Mouse (Mus musculus) midbrain, embryonic 11.5 days (tissue): ENCODE results near the gene Sae1. TPM values are rescaled to one million over a fixed set of nuclear protein-coding genes. Genes with fewer than 3 reads are reported as not detected.

Experiments used
- ATAC-seq: fragments of 200-750 bp; cut with Nextera tagmentation; 2 replicates; pipeline ENCODE4 v1.8.0; 2017; ENCODE audit warnings: moderate TSS enrichment, moderate library complexity; ENCODE audit not compliant: low FRiP score
- DNase-seq: peaks from one replicate; pipeline ENCODE4 v3.0.0; 2015; ENCODE audit warnings: low spot score; ENCODE audit errors: missing footprints
- H3K27ac ChIP-seq: fragments of 300-500 bp; sonication (generic); 2 replicates; pipeline ENCODE4 v1.5.1; 2014; ENCODE audit warnings: low read depth, low read length
- H3K27me3 ChIP-seq: fragments of 300-500 bp; sonication (generic); 2 replicates; pipeline ENCODE4 v1.6.1; 2014; ENCODE audit warnings: mild to moderate bottlenecking, low read length, moderate library complexity, mixed read lengths; ENCODE audit not compliant: control insufficient read depth, insufficient read depth
- H3K36me3 ChIP-seq: fragments of 300-500 bp; sonication (generic); 2 replicates; pipeline ENCODE4 v1.6.1; 2014; ENCODE audit warnings: mild to moderate bottlenecking, low read length, moderate library complexity, mixed read lengths; ENCODE audit not compliant: control insufficient read depth, insufficient read depth
- H3K4me1 ChIP-seq: fragments of 300-500 bp; sonication (generic); 2 replicates; pipeline ENCODE4 v1.6.1; 2014; ENCODE audit warnings: low read length; ENCODE audit not compliant: control insufficient read depth, insufficient read depth
- H3K4me2 ChIP-seq: fragments of 300-500 bp; sonication (generic); 2 replicates; pipeline ENCODE4 v1.6.1; 2014; ENCODE audit warnings: mild to moderate bottlenecking, moderate library complexity
- H3K4me3 ChIP-seq: fragments of 300-500 bp; sonication (generic); 2 replicates; pipeline ENCODE4 v1.5.1; 2014; ENCODE audit warnings: low read depth, low read length
- H3K9ac ChIP-seq: fragments of 300-500 bp; sonication (generic); 2 replicates; pipeline ENCODE4 v1.6.1; 2014; ENCODE audit warnings: low read length
- H3K9me3 ChIP-seq: fragments of 300-500 bp; sonication (generic); 2 replicates; pipeline ENCODE4 v1.6.1; 2016; ENCODE audit warnings: low read length; ENCODE audit not compliant: control insufficient read depth
- WGBS: fragments of 180-500 bp; shearing (Covaris S2); extraction: QIAGEN DNeasy Blood & Tissue Kit; methylation state at CpG from one replicate; pipeline ENCODE4 v1.1.7; 2014; 5-methylcytosine and 5-hydroxymethylcytosine counted together
- polyA plus RNA-seq: library from polyadenylated mRNA; unstranded; fragments of >200 nt; fragmentation: Nextera tagmentation; extraction: Ambion mirVana; gene quantifications from 2 replicates; pipeline ENCODE4 v1.2.1, GENCODE M21; 2014

The Sae1 gene
- polyA plus RNA-seq, 1 experiment from 2014 or later, result 382 TPM

DNA sequence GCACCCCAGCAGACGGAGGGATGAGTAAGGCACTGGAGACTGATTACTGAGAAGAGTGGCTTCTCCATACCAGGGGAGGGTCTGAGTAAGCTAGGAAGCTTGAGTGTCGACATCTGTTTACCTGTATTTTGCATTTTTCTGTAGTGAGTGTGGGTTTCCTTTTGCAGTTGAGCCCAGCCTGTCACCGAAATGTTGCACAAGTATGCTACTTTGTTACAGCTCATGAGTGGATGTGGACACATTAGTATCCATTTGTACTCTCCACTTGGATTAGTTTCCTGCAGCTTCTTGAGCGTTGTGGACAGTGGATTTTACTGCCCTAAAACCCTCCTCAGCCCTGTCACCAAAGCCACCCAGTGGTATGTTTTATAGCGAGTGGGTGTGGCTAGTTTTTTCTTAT lies 31.1 kb upstream of the Sae1 start:
- Histone ChIP-seq H3K27me3 (no peaks in the 10 kb centered on the region), H3K4me2 (no peak overlapping the region), H3K4me3 (no peak overlapping the region), H3K9ac (no peak overlapping the region), H3K4me1 (0 out of 2 replicates have a peak, but pooled peaks cover 3% of the 10 kb centered on the region), H3K9me3 (no peaks in the 10 kb centered on the region), H3K27ac (no peak overlapping the region), H3K36me3 (peaks cover 24% of the 10 kb centered on the region)
- DNase-seq (no peak), ATAC-seq (no peak)
- WGBS, result 91% methylated on average over 5 of the region's 5 CpGs

DNA sequence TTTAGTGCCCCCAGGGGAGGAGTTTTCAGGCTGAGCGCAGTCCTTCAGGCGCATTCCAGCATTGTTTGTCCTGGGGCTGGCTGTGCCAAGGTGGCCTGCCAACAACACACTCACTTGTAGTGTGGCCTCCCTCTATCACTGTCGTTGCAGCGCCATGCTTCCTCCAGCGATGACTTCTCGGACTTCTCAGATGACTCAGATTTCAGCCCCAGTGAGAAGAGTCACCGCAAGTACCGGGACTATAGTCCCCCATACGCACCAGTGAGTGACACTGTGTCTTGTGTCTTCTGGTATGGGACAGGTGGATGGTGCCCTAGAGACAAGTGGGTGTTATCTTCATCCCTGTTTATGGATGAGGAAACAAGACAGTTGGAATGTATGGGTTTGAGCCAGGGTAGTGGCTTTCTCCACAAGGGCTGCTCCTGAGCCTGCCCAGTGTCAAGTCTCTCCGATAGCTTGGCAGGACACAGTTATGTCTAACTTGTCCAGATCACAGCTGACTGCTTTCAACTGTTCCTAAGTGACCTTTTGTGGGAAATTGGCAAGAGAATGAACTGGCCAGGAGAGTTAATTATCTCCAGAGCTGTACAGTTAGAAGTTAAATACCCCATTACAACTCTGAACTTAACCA lies 29.6 kb upstream of the Sae1 start:
- no peak for DNase-seq
- WGBS, result 97% methylated on average over 10 of the region's 10 CpGs
- no peaks in the 10 kb centered on the region for H3K27me3 ChIP-seq
- no peak overlapping the region for H3K27ac ChIP-seq
- H3K9me3 ChIP-seq, result no peaks in the 10 kb centered on the region
- peaks cover 21% of the 10 kb centered on the region for H3K36me3 ChIP-seq
- H3K4me3 ChIP-seq, result no peak overlapping the region
- no peak for ATAC-seq
- H3K4me2 ChIP-seq, result no peak overlapping the region
- H3K9ac ChIP-seq, result no peak overlapping the region
- H3K4me1 ChIP-seq, result peaks cover 13% of the 10 kb centered on the region

DNA sequence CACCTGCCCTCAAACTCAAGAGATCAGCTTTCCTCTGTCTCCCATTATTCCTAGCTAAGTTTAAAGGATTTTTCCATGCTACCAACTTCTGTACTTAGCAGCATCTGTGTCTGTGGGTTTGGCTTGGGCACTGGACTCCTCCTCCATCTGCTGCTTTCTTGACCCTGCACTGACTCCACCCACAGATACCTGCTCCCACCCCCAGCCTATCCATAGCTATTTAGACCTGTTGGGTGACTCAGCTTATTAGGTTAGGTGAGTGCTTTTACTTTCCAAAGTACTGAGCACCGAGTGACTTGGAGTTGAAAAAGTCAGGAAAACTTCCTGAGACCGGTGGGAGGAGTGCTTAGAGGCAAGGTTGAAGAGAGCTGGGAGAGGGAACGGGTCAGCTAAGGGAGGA lies 27.8 kb upstream of the Sae1 start:
- no peak for DNase-seq
- H3K27me3 ChIP-seq, result no peaks in the 10 kb centered on the region
- no peak overlapping the region for H3K27ac ChIP-seq
- no peak overlapping the region for H3K9ac ChIP-seq
- peaks cover 16% of the 10 kb centered on the region for H3K4me1 ChIP-seq
- H3K36me3 ChIP-seq, result peaks cover 16% of the 10 kb centered on the region; the same call in 1 of the 2 replicates
- H3K9me3 ChIP-seq, result no peaks in the 10 kb centered on the region
- 89% methylated on average over 3 of the region's 3 CpGs for WGBS
- H3K4me3 ChIP-seq, result no peak overlapping the region
- no peak overlapping the region for H3K4me2 ChIP-seq
- no peak for ATAC-seq

DNA sequence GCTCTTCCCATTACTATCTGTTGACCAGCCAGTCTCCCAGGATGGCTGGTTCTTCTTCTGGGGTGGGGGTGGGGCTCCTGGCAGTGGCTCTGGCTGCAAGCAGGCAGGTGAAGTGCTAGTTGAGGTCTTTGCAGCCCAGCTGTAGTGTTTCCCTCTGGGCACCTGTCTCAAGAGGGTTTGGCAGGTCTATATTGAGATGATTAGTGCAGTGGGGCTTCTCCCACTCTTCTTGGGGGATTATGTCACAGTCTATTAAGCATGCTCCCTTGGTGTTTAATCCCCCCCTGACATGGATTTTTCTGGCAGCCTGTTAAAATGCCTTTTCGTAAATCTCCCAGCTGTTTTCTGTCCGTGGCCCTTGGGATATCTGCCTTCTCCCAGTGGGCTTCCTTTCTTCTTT lies 25.3 kb upstream of the Sae1 start:
- peaks cover 16% of the 10 kb centered on the region for H3K4me1 ChIP-seq
- peak overlapping the region; percentile 7; the same call in 1 of the 2 replicates for H3K27ac ChIP-seq
- H3K9me3 ChIP-seq, result no peaks in the 10 kb centered on the region
- H3K36me3 ChIP-seq, result peaks cover 11% of the 10 kb centered on the region; the same call in 1 of the 2 replicates
- H3K9ac ChIP-seq, result no peak overlapping the region
- WGBS, result 28% methylated on average over 2 of the region's 2 CpGs
- ATAC-seq (0 out of 2 replicates have a peak, but pooled peaks have one; percentile 38), DNase-seq (peak; percentile 90)
- H3K27me3 ChIP-seq, result no peaks in the 10 kb centered on the region
- H3K4me3 ChIP-seq, result no peak overlapping the region
- no peak overlapping the region for H3K4me2 ChIP-seq

DNA sequence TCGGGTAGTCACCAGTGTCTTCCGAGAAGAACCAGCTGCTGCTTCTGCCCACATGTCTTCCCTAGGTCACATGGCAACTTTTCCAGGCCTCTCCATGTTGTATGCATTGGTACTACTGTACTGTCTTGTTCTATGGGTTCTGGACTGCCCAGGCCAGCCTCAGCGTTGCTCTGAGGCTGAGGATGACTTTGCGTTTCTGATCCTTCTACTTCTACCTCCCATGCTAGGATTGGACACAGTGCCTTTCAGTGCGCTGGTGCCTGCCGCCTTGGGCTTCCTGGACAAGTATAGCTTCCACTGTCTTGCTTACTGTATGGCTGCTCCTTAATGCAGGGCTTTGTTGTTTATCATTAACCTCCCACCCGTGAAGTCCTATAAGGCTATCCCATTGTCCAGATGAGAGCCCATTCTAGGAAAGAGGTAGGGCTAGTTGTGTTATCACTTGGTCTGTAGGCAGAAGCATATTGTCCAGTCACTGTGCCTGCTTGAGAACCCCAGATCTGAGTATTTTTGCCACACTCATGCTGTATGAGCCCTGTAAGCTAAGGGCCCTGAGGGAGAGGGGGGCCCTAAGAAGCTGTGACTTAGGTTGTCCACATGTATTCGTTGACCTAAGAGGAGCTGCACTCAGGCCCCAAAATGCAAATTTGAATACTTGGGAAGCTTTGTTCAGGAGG lies 24.8 kb upstream of the Sae1 start:
- Histone ChIP-seq H3K9ac (no peak overlapping the region), H3K27me3 (no peaks in the 10 kb centered on the region), H3K4me3 (no peak overlapping the region), H3K9me3 (no peaks in the 10 kb centered on the region), H3K27ac (peak overlapping the region; percentile 38; the same call in 1 of the 2 replicates), H3K4me1 (peaks cover 16% of the 10 kb centered on the region), H3K36me3 (peaks cover 11% of the 10 kb centered on the region; the same call in 1 of the 2 replicates), H3K4me2 (no peak overlapping the region)
- ATAC-seq, result peak; percentile 43; the same call in 1 of the 2 replicates
- no peak for DNase-seq
- WGBS, result 82% methylated on average over 8 of the region's 8 CpGs

DNA sequence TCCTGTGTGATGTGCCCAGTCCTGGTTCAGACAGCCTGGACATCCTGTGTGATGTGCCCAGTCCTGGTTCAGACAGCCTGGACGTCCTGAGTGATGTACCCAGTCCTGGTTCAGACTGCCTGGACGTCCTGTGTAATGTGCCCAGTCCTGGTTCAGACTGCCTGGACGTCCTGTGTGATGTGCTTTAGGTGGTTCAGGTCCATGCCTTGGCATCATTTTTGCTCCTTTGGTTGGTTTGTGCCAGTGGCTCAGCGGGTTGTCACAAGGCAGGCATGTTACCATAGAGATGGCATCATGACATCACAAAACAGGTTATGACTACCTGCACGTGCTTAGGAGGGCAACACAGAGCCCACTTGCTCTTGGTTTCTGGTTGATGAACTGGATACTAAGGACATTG lies 23.5 kb upstream of the Sae1 start:
- ATAC-seq (no peak), DNase-seq (no peak)
- peaks cover 2% of the 10 kb centered on the region; the same call in 1 of the 2 replicates for H3K36me3 ChIP-seq
- H3K4me1 ChIP-seq, result peaks cover 16% of the 10 kb centered on the region
- no peak overlapping the region for H3K4me2 ChIP-seq
- no peaks in the 10 kb centered on the region for H3K9me3 ChIP-seq
- H3K27ac ChIP-seq, result no peak overlapping the region
- H3K9ac ChIP-seq, result no peak overlapping the region
- H3K4me3 ChIP-seq, result no peak overlapping the region
- whole genome bisulfite sequencing, result 95% methylated on average over 5 of the region's 5 CpGs
- H3K27me3 ChIP-seq, result no peaks in the 10 kb centered on the region

DNA sequence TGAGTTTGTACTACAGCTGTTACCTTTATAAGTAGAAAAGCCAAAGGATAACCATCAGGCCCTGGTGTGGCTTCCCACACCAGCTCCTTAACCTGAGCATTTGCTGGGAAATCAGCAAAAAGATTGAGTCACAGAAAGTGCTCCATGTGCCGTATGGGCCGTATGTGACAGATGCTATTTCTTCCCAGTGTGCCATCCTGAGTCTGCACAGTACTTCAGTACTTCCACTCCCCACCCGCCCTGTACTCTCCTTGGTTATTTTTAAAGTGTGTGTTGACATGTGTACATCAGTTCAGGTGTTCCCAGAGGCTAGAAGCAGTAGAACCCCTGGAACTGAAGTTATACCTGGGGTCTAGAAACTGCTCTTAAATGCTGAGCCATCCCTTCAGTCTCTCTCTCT lies 19.4 kb upstream of the Sae1 start:
- Histone ChIP-seq H3K9me3 (no peaks in the 10 kb centered on the region), H3K36me3 (peaks cover 2% of the 10 kb centered on the region; the same call in 1 of the 2 replicates), H3K4me3 (no peak overlapping the region), H3K4me1 (peaks cover 23% of the 10 kb centered on the region), H3K27ac (no peak overlapping the region), H3K4me2 (no peak overlapping the region), H3K9ac (no peak overlapping the region), H3K27me3 (no peaks in the 10 kb centered on the region)
- DNase-seq, result no peak
- ATAC-seq, result no peak
- WGBS, result 93% methylated on average over 3 of the region's 3 CpGs

DNA sequence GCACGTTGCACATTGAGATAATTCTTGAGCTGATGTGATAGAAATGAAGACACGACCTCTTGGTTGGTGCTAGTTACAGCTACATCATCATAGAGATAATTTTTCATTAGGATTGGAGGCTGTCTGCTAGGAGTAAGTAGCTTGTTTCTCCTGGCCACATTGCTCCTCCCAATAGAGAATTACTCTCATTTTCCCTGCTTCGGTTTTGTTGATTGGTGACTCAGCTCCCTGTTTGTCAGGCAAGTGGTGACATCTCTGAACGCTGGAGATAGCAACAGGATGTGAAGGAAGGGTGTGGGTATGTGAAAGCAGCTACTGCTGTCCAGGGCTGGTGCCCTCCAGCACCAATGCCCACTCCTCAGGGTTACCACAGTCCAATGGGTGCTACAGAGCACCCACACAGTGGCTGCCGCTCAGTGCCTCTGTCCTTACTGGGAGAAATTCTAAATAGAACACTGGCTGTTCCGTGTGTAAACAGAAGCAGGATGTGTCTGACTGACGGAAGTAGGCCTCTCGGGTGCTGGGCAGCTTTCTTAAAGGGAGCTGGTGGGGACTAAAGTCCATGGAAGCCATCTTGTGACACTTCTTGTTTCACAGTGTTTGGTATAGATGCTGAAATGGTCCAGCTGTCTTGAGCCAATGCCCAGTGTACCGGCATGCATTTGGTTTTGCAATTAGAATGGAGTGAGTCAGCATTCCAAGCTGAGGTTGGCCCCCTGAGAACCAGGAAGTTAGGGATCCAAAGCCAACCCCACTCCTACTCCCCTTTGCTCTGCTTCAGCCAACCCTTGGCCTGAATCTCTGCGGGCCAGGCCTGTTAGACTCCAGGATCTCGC lies 18.1 kb upstream of the Sae1 start:
- Histone ChIP-seq H3K4me1 (peaks cover 23% of the 10 kb centered on the region), H3K9ac (peak overlapping the region; percentile 39)
- DNase-seq, result no peak

More for the DNA sequence above, 18.1 kb upstream of the Sae1 start:
- ATAC-seq, result no peak
- Histone ChIP-seq H3K4me2 (0 out of 2 replicates have a peak overlapping the region, but pooled peaks have one; percentile 2), H3K9me3 (no peaks in the 10 kb centered on the region), H3K4me3 (no peak overlapping the region), H3K27me3 (no peaks in the 10 kb centered on the region), H3K27ac (peak overlapping the region; percentile 35; the same call in 1 of the 2 replicates), H3K36me3 (no peaks in the 10 kb centered on the region)
- WGBS, result 84% methylated on average over 11 of the region's 11 CpGs
